Mouse (Mus musculus) midbrain, embryonic 14.5 days (tissue): ENCODE measurements around the gene 2010111I01Rik. TPM values are rescaled to one million over a fixed set of nuclear protein-coding genes. Genes with fewer than 3 reads are reported as not detected.
A peak's percentile ranks its signal among the peaks of the same experiment; 100 is the strongest.

ENCODE experiments used
- ATAC-seq: fragments of 200-750 bp; cut with Nextera tagmentation; 2 replicates; pipeline ENCODE4 v1.8.0; 2017; ENCODE audit warnings: moderate number of reproducible peaks, moderate library complexity; ENCODE audit not compliant: low FRiP score, low TSS enrichment
- DNase-seq: peaks from one replicate; pipeline ENCODE4 v3.0.0-alpha.2; 2015
- H3K27ac ChIP-seq: fragments of 300-500 bp; sonication (generic); replicated peaks from 2 replicates; pipeline ENCODE4 v1.5.1; 2014; ENCODE audit warnings: mild to moderate bottlenecking, low read depth, low read length, moderate library complexity
- H3K27me3 ChIP-seq: fragments of 300-500 bp; sonication (generic); 2 replicates; pipeline ENCODE4 v1.6.1; 2014; ENCODE audit warnings: low read length, control low read depth, mixed read lengths; ENCODE audit not compliant: control insufficient read depth, insufficient read depth
- H3K36me3 ChIP-seq: fragments of 300-500 bp; sonication (generic); 2 replicates; pipeline ENCODE4 v1.6.1; 2014; ENCODE audit warnings: low read length, control low read depth; ENCODE audit not compliant: control insufficient read depth, insufficient read depth
- H3K4me1 ChIP-seq: fragments of 300-500 bp; sonication (generic); 2 replicates; pipeline ENCODE4 v1.6.1; 2014; ENCODE audit warnings: mild to moderate bottlenecking, antibody characterized with exemption, low read length, control low read depth; ENCODE audit not compliant: control insufficient read depth, insufficient read depth
- H3K4me2 ChIP-seq: fragments of 300-500 bp; sonication (generic); 2 replicates; pipeline ENCODE4 v1.6.1; 2014; ENCODE audit warnings: mild to moderate bottlenecking, low read length, moderate library complexity
- H3K4me3 ChIP-seq: fragments of 300-500 bp; sonication (generic); replicated peaks from 2 replicates; pipeline ENCODE4 v1.5.1; 2014; ENCODE audit warnings: low read depth, low read length
- H3K9ac ChIP-seq: fragments of 300-500 bp; sonication (generic); replicated peaks from 2 replicates; pipeline ENCODE4 v1.6.1; 2014; ENCODE audit warnings: mild to moderate bottlenecking, low read length, moderate library complexity
- H3K9me3 ChIP-seq: fragments of 300-500 bp; sonication (generic); 2 replicates; pipeline ENCODE4 v1.6.1; 2016; ENCODE audit warnings: low read length, control low read depth, mixed read lengths; ENCODE audit not compliant: control insufficient read depth
- WGBS: fragments of 180-500 bp; shearing (Covaris S2); extraction: QIAGEN DNeasy Blood & Tissue Kit; methylation state at CpG from one replicate; pipeline ENCODE4 v1.1.7; 2014; 5-methylcytosine and 5-hydroxymethylcytosine counted together
- polyA plus RNA-seq: library from polyadenylated mRNA; unstranded; fragments of >200 nt; fragmentation: Nextera tagmentation; extraction: Ambion mirVana; gene quantifications from 2 replicates; pipeline ENCODE4 v1.2.1, GENCODE M21; 2014

The 2010111I01Rik gene
- polyA plus RNA-seq, 1 experiment from 2014 or later: 32.0 TPM

GRCm38 (mm10) chr13:63113881-63114301 lies 149.2 kb downstream of the 2010111I01Rik start:
- no peak overlapping the region for H3K4me3 ChIP-seq
- H3K4me1 ChIP-seq: peaks cover 20% of the 10 kb centered on the region
- no peak overlapping the region for H3K4me2 ChIP-seq
- no peaks in the 10 kb centered on the region for H3K36me3 ChIP-seq
- no peak for ATAC-seq
- H3K27ac ChIP-seq: peak overlapping the region; percentile 57; the same call in 1 of the 2 replicates
- peak; percentile 41 for DNase-seq
- 26% methylated on average over 4 of the region's 4 CpGs for WGBS
- H3K27me3 ChIP-seq: no peaks in the 10 kb centered on the region
- H3K9ac ChIP-seq: no peak overlapping the region
- H3K9me3 ChIP-seq: no peaks in the 10 kb centered on the region

GRCm38 (mm10) chr13:63115187-63115784 lies 150.6 kb downstream of the 2010111I01Rik start:
- H3K9me3 ChIP-seq: no peaks in the 10 kb centered on the region
- no peak overlapping the region for H3K9ac ChIP-seq
- H3K27ac ChIP-seq: no peak overlapping the region
- no peak overlapping the region for H3K4me3 ChIP-seq
- H3K36me3 ChIP-seq: no peaks in the 10 kb centered on the region
- H3K4me1 ChIP-seq: peaks cover 20% of the 10 kb centered on the region
- ATAC-seq: no peak
- 67% methylated on average over 3 of the region's 3 CpGs for WGBS
- DNase-seq: no peak
- no peaks in the 10 kb centered on the region for H3K27me3 ChIP-seq
- no peak overlapping the region for H3K4me2 ChIP-seq

DNA sequence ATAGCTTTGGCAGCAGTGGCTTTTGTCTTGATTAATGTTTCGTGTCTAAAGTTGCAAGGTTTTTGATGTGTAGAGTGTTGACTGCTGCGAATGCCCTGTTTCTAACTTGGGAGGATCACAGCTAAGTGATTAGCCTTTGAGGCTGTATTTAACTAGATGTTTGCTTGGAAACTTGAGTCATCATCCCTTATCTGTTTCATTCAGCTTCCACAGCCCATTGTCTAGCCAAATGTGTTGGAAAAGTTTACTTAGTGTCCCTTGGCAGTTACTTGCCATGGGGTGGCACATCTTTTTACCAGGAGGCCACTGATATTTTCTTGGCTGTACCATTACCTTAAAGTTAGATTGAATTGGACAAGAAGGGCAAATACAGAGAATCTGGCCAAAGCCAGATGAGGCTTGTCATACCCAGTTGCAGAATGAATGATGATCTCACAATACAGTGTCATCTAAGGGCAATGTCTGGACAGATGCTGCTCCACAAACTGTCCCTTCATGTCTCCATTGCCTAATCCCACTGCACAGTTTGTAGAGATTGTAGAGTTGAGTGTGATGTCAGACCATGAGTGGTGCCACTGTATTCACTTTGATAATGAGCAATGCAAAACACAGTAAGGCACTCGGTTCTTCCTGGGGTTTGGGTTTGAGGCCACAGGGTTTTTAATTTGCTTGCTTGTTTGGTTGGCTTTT lies 152.9 kb downstream of the 2010111I01Rik start:
- no peak for DNase-seq
- Histone ChIP-seq H3K4me3 (no peak overlapping the region), H3K9ac (no peak overlapping the region), H3K4me2 (no peak overlapping the region), H3K36me3 (no peaks in the 10 kb centered on the region), H3K4me1 (peaks cover 12% of the 10 kb centered on the region), H3K27ac (no peak overlapping the region), H3K27me3 (no peaks in the 10 kb centered on the region), H3K9me3 (no peaks in the 10 kb centered on the region)
- ATAC-seq: no peak
- WGBS: 91% methylated on average over 3 of the region's 3 CpGs

GRCm38 (mm10) chr13:63118682-63119081 lies 154.0 kb downstream of the 2010111I01Rik start:
- peaks cover 6% of the 10 kb centered on the region for H3K4me1 ChIP-seq
- no peak overlapping the region for H3K9ac ChIP-seq
- no peaks in the 10 kb centered on the region for H3K27me3 ChIP-seq
- ATAC-seq (no peak), DNase-seq (no peak)
- no peak overlapping the region for H3K27ac ChIP-seq
- H3K36me3 ChIP-seq: no peaks in the 10 kb centered on the region
- H3K4me2 ChIP-seq: no peak overlapping the region
- 93% methylated on average over 3 of the region's 3 CpGs for WGBS
- H3K9me3 ChIP-seq: no peaks in the 10 kb centered on the region
- no peak overlapping the region for H3K4me3 ChIP-seq

- Histone ChIP-seq H3K9ac (no peak overlapping the region), H3K4me2 (no peak overlapping the region), H3K27me3 (no peaks in the 10 kb centered on the region), H3K4me1 (no peaks in the 10 kb centered on the region), H3K4me3 (no peak overlapping the region), H3K9me3 (no peaks in the 10 kb centered on the region), H3K27ac (no peak overlapping the region), H3K36me3 (no peaks in the 10 kb centered on the region)
- ATAC-seq (no peak), DNase-seq (no peak)
- WGBS: 91% methylated on average over 2 of the region's 2 CpGs
Observed at GRCm38 (mm10) chr13:63120296-63120695, 155.6 kb downstream of the 2010111I01Rik start.

DNA sequence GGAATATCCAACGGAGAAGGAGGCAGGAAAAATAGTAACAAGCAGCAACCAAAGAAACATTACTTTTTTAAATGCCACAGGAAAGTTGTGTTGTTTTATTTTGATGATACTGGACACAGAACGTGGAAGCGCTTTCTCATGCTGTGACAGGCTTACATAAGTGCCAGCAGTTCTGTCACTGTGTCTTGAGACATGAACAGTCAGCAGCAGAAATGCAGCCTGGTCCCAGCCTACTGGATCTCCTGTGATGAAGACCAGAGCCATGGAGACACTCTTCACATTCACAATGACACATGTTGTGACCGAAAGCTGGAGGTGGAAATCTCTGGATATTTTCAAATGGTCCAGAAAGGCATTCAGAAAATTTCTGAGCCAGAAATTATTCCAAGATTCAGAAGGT lies 157.1 kb downstream of the 2010111I01Rik start:
- Histone ChIP-seq H3K9ac (no peak overlapping the region), H3K4me3 (no peak overlapping the region), H3K27me3 (no peaks in the 10 kb centered on the region), H3K36me3 (no peaks in the 10 kb centered on the region), H3K27ac (no peak overlapping the region), H3K9me3 (0 out of 2 replicates have a peak, but pooled peaks cover under 1% of the 10 kb centered on the region), H3K4me1 (no peaks in the 10 kb centered on the region), H3K4me2 (no peak overlapping the region)
- DNase-seq (no peak), ATAC-seq (no peak)
- WGBS: 89% methylated on average over 4 of the region's 4 CpGs

DNA sequence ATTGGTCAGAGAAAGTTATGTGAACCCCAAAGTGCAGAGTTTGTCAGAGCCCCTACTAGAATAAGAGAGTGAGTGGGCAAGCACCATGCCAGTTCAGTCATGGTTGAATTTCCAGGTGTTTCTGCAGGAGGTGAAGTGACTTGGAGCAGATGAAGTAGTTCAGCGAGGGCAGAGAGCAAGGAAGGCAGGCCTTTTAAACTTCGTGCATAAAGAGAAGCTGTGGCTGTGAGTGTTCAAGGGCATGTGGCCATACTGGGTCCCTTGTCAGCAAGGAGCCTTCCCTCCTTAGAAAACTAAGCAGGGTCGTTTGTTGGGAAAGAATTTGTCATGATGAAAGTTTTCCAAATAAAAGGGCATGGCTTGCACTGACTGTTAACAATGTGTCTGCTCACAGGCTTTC lies 161.5 kb downstream of the 2010111I01Rik start:
- WGBS: 51% methylated on average over 3 of the region's 3 CpGs

DNA sequence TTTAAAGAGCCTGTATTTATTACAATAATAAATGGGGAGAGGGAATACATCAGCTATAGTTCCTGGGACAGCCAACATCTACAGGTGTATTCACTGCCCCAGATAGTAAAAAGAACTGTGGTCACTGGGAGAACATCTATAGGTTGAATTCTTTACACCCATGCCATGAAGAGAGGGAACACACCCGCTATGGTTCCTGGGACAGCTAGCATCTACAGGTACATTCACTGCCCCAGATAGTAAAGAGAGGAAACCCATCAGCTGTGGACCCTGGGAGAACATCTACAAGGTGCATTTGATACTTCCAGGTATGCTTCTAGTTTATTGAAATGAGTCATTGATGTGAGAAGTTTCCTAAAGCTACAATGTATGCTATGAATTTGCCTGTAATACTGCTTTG lies 162.8 kb downstream of the 2010111I01Rik start:
- WGBS: 93% methylated on average over 1 of the region's 1 CpGs
- no peak for DNase-seq

More for the DNA sequence above, 161.5 kb downstream of the 2010111I01Rik start:
- no peak for DNase-seq
- no peak overlapping the region for H3K4me3 ChIP-seq
- no peak overlapping the region for H3K27ac ChIP-seq
- no peaks in the 10 kb centered on the region for H3K4me1 ChIP-seq
- no peaks in the 10 kb centered on the region for H3K27me3 ChIP-seq
- no peak overlapping the region for H3K9ac ChIP-seq
- no peak overlapping the region for H3K4me2 ChIP-seq
- ATAC-seq: no peak
- peaks cover 18% of the 10 kb centered on the region for H3K9me3 ChIP-seq
- no peaks in the 10 kb centered on the region for H3K36me3 ChIP-seq

GRCm38 (mm10) chr13:63134879-63135421 lies 170.3 kb downstream of the 2010111I01Rik start:
- WGBS: 88% methylated on average over 5 of the region's 5 CpGs
- DNase-seq (no peak), ATAC-seq (no peak)
- H3K4me2 ChIP-seq: no peak overlapping the region
- no peaks in the 10 kb centered on the region for H3K27me3 ChIP-seq
- no peaks in the 10 kb centered on the region; the same call in 1 of the 2 replicates for H3K9me3 ChIP-seq
- no peaks in the 10 kb centered on the region for H3K4me1 ChIP-seq
- H3K36me3 ChIP-seq: no peaks in the 10 kb centered on the region
- no peak overlapping the region for H3K9ac ChIP-seq
- H3K27ac ChIP-seq: no peak overlapping the region
- no peak overlapping the region for H3K4me3 ChIP-seq

More for the DNA sequence above, 162.8 kb downstream of the 2010111I01Rik start:
- H3K4me3 ChIP-seq: no peak overlapping the region
- no peaks in the 10 kb centered on the region for H3K27me3 ChIP-seq
- no peak overlapping the region for H3K9ac ChIP-seq
- H3K27ac ChIP-seq: no peak overlapping the region
- ATAC-seq: no peak
- no peaks in the 10 kb centered on the region for H3K36me3 ChIP-seq
- peaks cover 18% of the 10 kb centered on the region for H3K9me3 ChIP-seq
- no peaks in the 10 kb centered on the region for H3K4me1 ChIP-seq
- H3K4me2 ChIP-seq: no peak overlapping the region
